Mouse (Mus musculus): Measurements from ENCODE around the gene Pxylp1.

DNA sequence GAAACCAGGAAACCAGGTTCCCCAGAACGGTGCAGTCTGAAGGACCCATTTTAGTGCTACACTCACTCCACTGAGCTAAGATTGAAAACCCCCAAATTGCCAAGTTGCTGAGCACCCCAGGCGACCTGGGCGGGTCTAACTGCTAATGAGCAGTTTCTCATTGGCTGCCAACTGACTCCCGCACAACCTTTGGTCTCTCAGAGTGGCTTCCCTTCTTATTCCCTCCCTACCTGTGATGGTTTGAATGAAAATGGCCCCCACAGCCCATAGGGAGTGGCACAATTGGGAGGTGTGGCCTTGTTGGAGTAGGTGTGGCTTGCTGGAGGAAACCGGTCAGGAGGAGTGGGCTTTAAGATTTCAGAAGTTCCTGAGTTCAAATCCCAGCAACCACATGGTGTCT is 58.9 kb downstream of the Pxylp1 start:
- TF ChIP-seq CTCF (IDR thresholded peaks at IDR 0.05) (no peak), EP300 (IDR thresholded peaks at IDR 0.05) (no peak)
